Mouse (Mus musculus) bone marrow macrophage, adult 2 months (primary cell): Measurements from ENCODE around the gene Kctd21. TPM values are rescaled to one million over a fixed set of nuclear protein-coding genes. Genes with fewer than 3 reads are reported as not detected.
A peak's percentile ranks its signal among the peaks of the same experiment; 100 is the strongest.

ENCODE experiments used
- H3K27ac ChIP-seq: 2 replicates; pipeline ENCODE4 v1.5.1; 2012; ENCODE audit warnings: low read depth, low read length; ENCODE audit not compliant: insufficient read depth
- H3K4me1 ChIP-seq: 2 replicates; pipeline ENCODE4 v1.6.1; 2012; ENCODE audit warnings: low read length; ENCODE audit not compliant: control insufficient read depth, insufficient read depth
- H3K4me3 ChIP-seq: 2 replicates; pipeline ENCODE4 v1.5.1; 2012; ENCODE audit warnings: mild to moderate bottlenecking, low read length, moderate library complexity; ENCODE audit not compliant: insufficient read depth
- CTCF ChIP-seq: IDR thresholded peaks from 2 replicates; pipeline ENCODE4 v1.5.1; 2012; ENCODE audit warnings: low read depth, mild to moderate bottlenecking, low read length, moderate library complexity
- POLR2A ChIP-seq: IDR thresholded peaks from 2 replicates; pipeline ENCODE4 v1.6.1; 2012; ENCODE audit warnings: mild to moderate bottlenecking, low read depth, low read length, borderline replicate concordance
- polyA plus RNA-seq: library from polyadenylated mRNA; stranded (reverse); fragments of >200 nt; gene quantifications from 2 replicates; pipeline ENCODE4 v1.2.4, GENCODE M21; 2012; ENCODE audit not compliant: missing spikeins, insufficient read depth, insufficient read length

The Kctd21 gene
- polyA plus RNA-seq, 1 experiment, result 16.3 TPM

DNA sequence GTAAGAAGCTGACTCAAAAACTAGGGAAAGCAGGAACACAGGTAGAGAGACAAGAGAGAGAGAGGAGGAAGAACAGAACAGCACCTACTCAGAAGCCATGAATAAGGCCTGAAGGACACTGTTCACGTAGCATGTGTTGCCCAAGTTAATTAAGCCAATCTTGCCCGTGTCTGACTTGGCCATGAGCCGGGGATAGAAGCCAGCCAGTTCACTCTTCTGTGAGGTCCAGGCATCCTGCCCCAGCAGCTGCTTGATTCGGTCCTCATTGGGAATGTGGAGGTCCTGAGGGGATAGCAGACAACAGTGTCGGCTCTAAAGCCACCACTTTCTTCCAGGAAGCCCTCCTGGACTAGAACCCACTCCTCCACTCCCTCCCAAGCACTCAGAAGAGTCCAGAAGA lies 17.5 kb upstream of the Kctd21 start:
- TF ChIP-seq POLR2A (no peak), CTCF (no peak)
- Histone ChIP-seq H3K4me1 (peaks cover 7% of the 10 kb centered on the region; the same call in 1 of the 2 replicates), H3K27ac (no peak overlapping the region), H3K4me3 (no peak overlapping the region)

DNA sequence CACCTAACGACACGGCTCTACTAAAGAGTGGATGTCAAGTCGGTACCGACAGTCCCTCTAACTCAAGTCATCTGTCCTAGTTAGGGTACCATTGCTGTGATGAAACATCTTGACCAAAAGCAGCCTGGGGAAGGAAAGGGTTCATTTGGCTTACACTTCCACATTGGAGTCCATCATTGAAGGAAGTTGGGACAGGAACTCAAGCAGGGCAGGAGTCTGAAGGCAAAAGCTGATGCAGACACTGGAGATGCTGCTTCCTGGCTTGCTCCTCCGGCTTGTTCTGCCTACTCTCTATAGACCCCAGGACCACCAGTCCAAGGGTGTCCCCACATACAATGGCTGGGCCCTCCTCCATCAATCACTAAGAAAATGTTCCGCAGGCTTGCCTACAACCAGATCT lies 16.5 kb upstream of the Kctd21 start:
- H3K4me1 ChIP-seq, result peaks cover 7% of the 10 kb centered on the region; the same call in 1 of the 2 replicates
- no peak overlapping the region for H3K27ac ChIP-seq
- no peak overlapping the region for H3K4me3 ChIP-seq
- TF ChIP-seq CTCF, result no peak
- no peak for TF ChIP-seq POLR2A

DNA sequence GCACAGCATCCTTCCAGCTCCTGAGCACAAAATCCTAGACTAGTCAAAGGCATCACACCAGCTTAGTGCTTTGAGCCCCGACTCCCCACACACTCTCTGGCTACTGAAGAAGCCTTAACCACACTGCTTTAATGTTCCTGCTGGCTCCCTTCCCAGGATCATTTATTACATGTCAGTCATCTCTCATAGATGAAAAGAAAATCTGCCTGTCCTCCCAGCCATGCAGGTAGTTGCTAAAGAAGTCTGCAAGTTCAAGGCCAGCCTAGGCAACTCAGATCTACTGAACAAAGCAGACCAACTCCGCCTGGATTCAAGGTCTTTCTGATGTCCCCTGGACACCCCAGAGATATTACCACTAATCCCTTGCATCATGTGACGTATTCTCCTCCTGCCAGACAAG lies 14.4 kb upstream of the Kctd21 start:
- no peak overlapping the region for H3K27ac ChIP-seq
- H3K4me3 ChIP-seq, result no peak overlapping the region
- peaks cover 7% of the 10 kb centered on the region; the same call in 1 of the 2 replicates for H3K4me1 ChIP-seq
- no peak for TF ChIP-seq CTCF
- TF ChIP-seq POLR2A, result no peak

DNA sequence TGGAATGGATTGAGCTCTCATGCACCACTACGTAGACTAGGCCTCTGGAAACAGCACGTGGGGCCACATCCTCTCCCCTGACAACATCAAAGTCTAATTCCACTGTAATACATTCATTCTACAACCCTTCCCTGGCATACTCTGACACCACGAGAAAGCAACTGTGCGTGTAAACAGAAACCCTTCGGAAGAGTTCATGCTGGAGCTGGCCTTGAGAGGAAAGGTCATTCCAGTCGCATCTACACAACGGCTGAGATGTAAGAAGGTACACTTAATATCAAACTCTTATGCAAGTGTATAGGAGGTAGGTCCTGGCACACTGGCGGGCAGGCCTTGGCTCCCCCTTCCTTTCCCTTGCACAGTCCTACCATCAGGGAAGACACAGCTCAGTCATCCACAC lies 7.8 kb upstream of the Kctd21 start:
- no peak for TF ChIP-seq POLR2A
- TF ChIP-seq CTCF, result no peak
- H3K27ac ChIP-seq, result no peak overlapping the region
- H3K4me1 ChIP-seq, result no peaks in the 10 kb centered on the region
- H3K4me3 ChIP-seq, result no peak overlapping the region

DNA sequence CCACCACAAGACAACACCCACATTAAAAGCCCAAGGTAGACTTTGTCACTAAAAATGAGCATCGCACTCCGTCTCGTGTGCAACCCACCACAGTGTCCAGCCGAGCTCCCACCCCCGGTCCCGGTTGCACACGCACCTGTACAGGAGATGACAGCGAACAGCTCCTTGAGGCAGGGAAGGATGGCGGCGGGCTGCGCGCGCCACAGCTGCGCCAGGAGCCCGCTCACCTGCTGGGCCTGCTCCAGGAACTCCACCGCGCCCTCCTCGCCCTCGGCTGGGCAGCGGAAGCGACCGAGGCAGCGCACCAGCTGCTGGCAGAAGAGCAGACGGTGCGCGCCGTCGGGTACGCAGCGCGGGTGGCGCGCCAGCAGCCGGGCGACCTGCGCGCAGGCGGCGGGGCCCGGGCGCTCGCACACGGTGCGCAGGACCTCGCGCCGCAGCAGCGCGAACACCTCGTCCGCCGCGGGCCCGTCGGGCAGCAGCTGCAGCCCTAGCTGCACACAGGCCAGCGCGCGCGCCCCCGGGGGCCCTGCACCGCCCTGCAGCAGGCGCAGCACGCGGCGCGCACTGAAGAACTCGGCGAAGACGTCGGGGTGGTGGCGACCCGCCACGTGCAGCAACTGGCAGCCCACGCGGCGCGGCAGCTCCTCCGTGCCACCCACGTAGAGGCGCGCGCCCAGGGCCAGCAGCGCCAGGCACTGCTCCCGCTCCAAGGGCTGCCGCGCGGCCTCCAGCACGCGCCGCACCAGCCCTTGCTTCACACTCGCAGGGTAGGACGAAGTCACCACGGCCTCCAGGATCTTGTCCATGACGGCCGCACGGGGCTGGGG lies 6.8 kb upstream of the Kctd21 start:
- Histone ChIP-seq H3K4me1 (no peaks in the 10 kb centered on the region; the same call in none of the 2 replicates), H3K4me3 (no peak overlapping the region), H3K27ac (no peak overlapping the region)
- TF ChIP-seq POLR2A (no peak), CTCF (no peak)

DNA sequence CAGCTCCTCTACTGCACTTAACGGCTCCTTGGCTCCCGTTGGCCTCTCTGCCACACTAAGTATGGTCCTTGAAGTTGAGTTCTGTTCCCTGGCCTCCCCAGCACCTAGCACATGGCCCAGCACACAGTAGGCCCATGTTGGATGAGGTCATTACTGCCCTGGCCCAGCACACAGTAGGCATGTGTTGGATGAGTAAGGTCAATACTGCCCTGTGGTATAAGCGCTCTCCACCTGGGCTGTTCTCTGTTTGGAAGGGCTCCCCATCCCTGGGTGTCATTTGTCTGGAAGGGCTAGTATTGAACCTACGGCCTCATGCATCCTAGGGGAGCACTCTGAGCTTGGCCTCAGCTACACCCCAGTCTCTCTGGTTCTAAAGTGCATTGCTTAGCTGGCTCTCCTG lies 4.8 kb upstream of the Kctd21 start:
- TF ChIP-seq CTCF, result no peak
- no peak for TF ChIP-seq POLR2A
- peaks cover 7% of the 10 kb centered on the region for H3K4me1 ChIP-seq
- H3K27ac ChIP-seq, result no peak overlapping the region
- no peak overlapping the region for H3K4me3 ChIP-seq

DNA sequence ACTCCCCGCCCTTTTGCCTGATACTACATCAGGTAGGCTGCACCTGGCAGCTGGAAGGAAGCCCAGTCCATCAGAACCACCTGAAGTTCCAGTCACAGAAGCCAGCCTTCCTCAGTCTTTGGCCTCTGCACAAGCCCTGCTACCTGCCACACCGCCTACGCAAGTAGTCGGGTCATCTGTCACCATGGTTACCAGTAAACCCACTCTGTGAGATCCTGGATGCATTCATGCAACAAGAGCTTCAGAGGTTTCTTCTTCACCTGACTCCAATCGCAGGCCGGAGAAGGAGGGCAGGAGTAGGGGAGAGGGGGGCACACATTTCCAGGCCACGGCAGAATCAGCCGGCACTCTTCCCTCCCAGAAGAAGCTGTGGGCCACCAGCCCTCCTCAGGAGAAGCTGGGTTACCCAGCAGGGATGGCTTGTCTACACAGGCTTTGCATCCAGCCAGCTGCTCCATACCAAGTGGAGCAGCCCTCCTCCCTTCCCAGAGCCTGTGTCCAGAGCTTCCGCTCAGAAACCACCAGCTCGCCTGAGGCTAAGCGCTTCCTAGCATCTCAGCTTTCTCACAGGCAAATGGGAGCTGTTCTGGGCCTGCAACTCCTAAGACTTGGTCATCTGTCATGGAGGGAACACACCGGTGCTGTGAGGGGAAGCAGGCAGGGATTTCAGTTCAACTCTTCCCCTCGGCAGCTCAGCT lies 3.1 kb upstream of the Kctd21 start:
- no peak overlapping the region for H3K4me3 ChIP-seq
- peaks cover 19% of the 10 kb centered on the region for H3K4me1 ChIP-seq
- TF ChIP-seq POLR2A (no peak), CTCF (no peak)
- H3K27ac ChIP-seq, result no peak overlapping the region

DNA sequence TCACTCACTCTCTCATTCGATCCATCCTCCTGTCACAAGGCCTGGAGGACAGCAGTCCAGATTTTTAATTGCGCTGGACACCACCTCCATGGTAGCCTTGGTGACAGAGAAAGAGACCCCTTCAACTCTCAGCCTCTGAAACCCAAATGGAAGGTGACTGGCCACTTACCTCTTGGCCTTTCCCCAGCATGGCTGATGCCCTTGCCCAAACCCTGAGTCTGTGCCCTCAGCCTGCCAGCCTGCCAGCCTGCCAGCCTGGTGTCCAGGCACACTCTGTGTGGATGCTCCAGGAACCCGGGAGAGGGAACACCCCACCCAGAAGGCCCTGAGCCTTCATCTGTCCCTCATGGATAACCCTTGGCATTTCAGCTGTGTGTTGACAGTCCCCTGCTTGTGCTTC lies 2.5 kb upstream of the Kctd21 start:
- H3K4me3 ChIP-seq, result no peak overlapping the region
- TF ChIP-seq POLR2A (no peak), CTCF (no peak)
- no peak overlapping the region for H3K27ac ChIP-seq
- peaks cover 24% of the 10 kb centered on the region for H3K4me1 ChIP-seq

DNA sequence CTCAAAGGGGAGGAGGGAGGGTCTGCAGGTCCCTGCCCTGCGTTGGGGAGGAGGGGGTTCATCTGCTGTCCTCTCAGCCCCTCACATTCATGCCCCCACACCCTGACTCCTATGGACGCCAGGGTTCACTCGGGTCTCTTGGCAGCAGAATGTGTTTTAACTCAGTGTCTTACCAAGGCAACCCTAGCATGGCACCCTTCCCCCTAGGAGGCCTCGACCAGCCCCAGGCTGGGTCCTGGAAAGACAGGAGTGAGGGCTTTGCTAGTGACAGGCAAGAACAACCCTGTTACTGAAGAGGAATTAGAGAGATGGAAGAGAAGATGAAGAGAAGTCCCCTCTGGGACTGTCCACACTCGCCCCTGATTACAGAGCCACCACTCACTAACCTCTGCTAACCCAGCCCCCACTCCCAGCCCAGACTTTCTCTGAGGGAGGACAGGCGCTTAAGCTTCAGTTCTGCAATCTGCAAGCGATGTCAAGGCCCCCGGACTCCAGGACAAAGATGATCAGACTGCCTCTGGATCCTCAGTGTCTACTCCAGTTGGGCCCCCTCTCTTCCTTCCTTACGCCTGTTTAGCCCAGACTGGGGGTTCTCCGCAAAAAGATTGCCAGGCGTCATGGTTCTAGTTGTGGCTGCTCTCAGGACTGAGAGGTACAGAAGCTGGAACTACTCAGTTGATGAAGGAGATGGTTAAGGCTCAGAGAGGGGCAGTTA lies 1.0 kb upstream of the Kctd21 start:
- TF ChIP-seq CTCF (no peak), POLR2A (no peak)
- H3K4me3 ChIP-seq, result peak overlapping the region; percentile 93
- no peak overlapping the region for H3K27ac ChIP-seq
- H3K4me1 ChIP-seq, result peaks cover 34% of the 10 kb centered on the region

DNA sequence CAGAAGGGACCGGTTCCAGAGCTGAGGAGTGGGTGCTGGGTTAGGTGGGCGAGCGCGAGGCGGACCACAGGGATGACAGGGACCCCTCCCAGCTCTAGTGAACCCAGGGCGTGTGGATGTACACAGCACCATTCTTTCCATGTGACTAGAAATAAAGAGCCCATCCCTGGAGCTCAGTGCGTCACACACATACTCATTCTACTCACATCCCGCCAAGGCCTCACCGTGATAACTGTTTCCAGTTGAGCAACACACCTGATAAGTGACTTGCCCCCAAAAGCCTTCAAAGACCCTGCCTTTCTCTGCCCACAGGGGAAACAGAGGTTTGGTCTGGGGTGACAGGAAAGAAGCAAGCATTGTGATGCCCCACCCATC lies 527 bp downstream of the Kctd21 start:
- TF ChIP-seq POLR2A, result no peak
- TF ChIP-seq CTCF, result no peak
- peaks cover 44% of the 10 kb centered on the region for H3K4me1 ChIP-seq
- peak overlapping the region; percentile 84 for H3K4me3 ChIP-seq
- H3K27ac ChIP-seq, result peak overlapping the region; percentile 17; the same call in 1 of the 2 replicates
